Mouse (Mus musculus) neural tube, embryonic 15.5 days (tissue): ENCODE results near the gene Spef2. TPM values are rescaled to one million over a fixed set of nuclear protein-coding genes. Genes with fewer than 3 reads are reported as not detected.
"Not testable (repeated sequence)": the region's sequence is repeated elsewhere in the genome, so short reads cannot be mapped to it uniquely, and the experiment has no call there.

Experiments
- ATAC-seq: fragments of 200-750 bp; cut with Nextera tagmentation; 2 replicates; pipeline ENCODE4 v1.8.0; 2017; ENCODE audit warnings: mild to moderate bottlenecking, moderate TSS enrichment, moderate library complexity; ENCODE audit not compliant: low FRiP score
- H3K27ac ChIP-seq: fragments of 300-500 bp; sonication (generic); replicated peaks from 2 replicates; pipeline ENCODE4 v1.5.1; 2015; ENCODE audit warnings: mild to moderate bottlenecking, inconsistent platforms
- H3K27me3 ChIP-seq: fragments of 300-500 bp; sonication (generic); replicated peaks from 2 replicates; pipeline ENCODE4 v1.6.1; 2015; ENCODE audit warnings: inconsistent platforms
- H3K36me3 ChIP-seq: fragments of 300-500 bp; sonication (generic); 2 replicates; pipeline ENCODE4 v1.6.1; 2015; ENCODE audit warnings: inconsistent platforms
- H3K4me1 ChIP-seq: fragments of 300-500 bp; sonication (generic); 2 replicates; pipeline ENCODE4 v1.6.1; 2015; ENCODE audit warnings: inconsistent platforms
- H3K4me2 ChIP-seq: fragments of 300-500 bp; sonication (generic); 2 replicates; pipeline ENCODE4 v1.6.1; 2015; ENCODE audit warnings: inconsistent platforms, mild to moderate bottlenecking, moderate library complexity
- H3K4me3 ChIP-seq: fragments of 300-500 bp; sonication (generic); replicated peaks from 2 replicates; pipeline ENCODE4 v1.5.1; 2015; ENCODE audit warnings: mild to moderate bottlenecking, inconsistent platforms
- H3K9ac ChIP-seq: fragments of 300-500 bp; sonication (generic); replicated peaks from 2 replicates; pipeline ENCODE4 v1.6.1; 2015; ENCODE audit warnings: mild to moderate bottlenecking, inconsistent platforms
- H3K9me3 ChIP-seq: fragments of 300-500 bp; sonication (generic); replicated peaks from 2 replicates; pipeline ENCODE4 v1.6.1; 2016; ENCODE audit warnings: inconsistent platforms
- WGBS: fragments of 180-500 bp; shearing (Covaris S2); methylation state at CpG from one replicate; pipeline ENCODE4 v1.1.7; 2015; ENCODE audit warnings: mixed read lengths; 5-methylcytosine and 5-hydroxymethylcytosine counted together
- polyA plus RNA-seq: library from polyadenylated mRNA; unstranded; fragments of >200 nt; fragmentation: Nextera tagmentation; extraction: Ambion mirVana; gene quantifications from 2 replicates; pipeline ENCODE4 v1.2.1, GENCODE M21; 2015

The Spef2 gene
- polyA plus RNA-seq, 1 experiment from 2014 or later, result 1.0 TPM

GRCm38 (mm10) chr15:9713707-9714106 is 35.0 kb downstream of the Spef2 start:
- 91% methylated on average over 3 of the region's 3 CpGs for WGBS
- no peak overlapping the region for H3K27ac ChIP-seq
- H3K4me2 ChIP-seq, result no peak overlapping the region
- no peak for ATAC-seq
- no peak overlapping the region for H3K9ac ChIP-seq
- no peak overlapping the region for H3K4me3 ChIP-seq
- H3K4me1 ChIP-seq, result no peaks in the 10 kb centered on the region
- H3K9me3 ChIP-seq, result no peaks in the 10 kb centered on the region
- no peaks in the 10 kb centered on the region for H3K27me3 ChIP-seq
- no peaks in the 10 kb centered on the region for H3K36me3 ChIP-seq

DNA sequence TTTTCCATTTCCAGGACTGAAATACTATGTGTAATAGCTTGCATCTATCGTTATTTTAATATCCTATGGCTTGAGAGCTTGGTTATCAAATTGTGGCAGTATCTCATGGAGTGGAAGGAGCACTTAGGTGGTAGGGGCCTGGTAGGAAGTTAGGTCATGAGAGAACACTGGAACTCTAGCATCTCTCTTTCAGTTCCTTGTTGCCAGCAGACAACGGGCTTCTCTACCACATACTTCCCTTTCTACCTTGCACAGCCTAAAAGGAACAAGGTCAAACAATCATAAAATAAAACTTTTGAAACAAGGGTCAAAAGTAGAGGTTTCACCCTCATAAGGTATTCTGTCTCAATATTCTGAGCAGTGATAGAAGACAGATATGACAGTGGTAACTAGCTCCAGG is 38.3 kb downstream of the Spef2 start:
- Histone ChIP-seq H3K36me3 (no peaks in the 10 kb centered on the region), H3K9me3 (no peaks in the 10 kb centered on the region), H3K4me3 (no peak overlapping the region), H3K27me3 (no peaks in the 10 kb centered on the region), H3K27ac (no peak overlapping the region), H3K4me2 (no peak overlapping the region), H3K9ac (no peak overlapping the region), H3K4me1 (no peaks in the 10 kb centered on the region)
- WGBS, result 87% methylated on average over 2 of the region's 2 CpGs
- no peak for ATAC-seq

DNA sequence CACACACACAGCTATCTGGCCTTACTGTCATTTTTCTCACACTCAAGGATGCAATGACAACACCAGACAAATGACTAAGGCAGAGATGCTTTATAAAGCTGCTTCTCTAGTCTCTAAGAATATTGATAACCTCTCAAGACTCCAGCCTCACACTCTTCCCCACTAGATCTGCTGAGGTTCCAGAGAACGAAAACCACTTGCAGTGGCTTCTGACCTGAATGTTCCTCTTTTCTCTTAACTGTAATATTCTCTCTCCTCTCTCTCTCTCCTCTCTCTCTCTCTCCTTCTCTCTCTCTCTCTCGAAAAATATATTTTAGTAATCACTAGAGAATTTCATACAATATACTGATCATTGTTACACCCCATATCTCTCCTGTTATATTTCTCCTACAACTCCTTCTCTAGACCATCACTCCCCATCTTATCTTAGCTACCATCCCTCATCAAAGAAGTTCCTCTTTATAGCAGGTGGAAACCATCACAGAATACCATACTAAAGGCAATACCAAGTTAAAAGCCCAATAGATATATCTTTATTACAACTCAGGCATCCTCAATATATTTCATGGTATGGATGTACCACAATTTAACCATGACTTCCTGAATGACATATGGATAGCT is 42.7 kb downstream of the Spef2 start:
- H3K4me1 ChIP-seq, result no peaks in the 10 kb centered on the region
- no peaks in the 10 kb centered on the region for H3K9me3 ChIP-seq
- H3K4me3 ChIP-seq, result no peak overlapping the region
- no peaks in the 10 kb centered on the region for H3K27me3 ChIP-seq
- no peak overlapping the region for H3K27ac ChIP-seq
- H3K9ac ChIP-seq, result no peak overlapping the region
- 83% methylated on average over 2 of the region's 2 CpGs for WGBS
- no peaks in the 10 kb centered on the region for H3K36me3 ChIP-seq
- ATAC-seq, result no peak
- H3K4me2 ChIP-seq, result no peak overlapping the region

- Histone ChIP-seq H3K4me2 (no peak overlapping the region), H3K27me3 (no peaks in the 10 kb centered on the region), H3K9me3 (no peaks in the 10 kb centered on the region), H3K4me1 (no peaks in the 10 kb centered on the region), H3K4me3 (no peak overlapping the region), H3K9ac (no peak overlapping the region), H3K36me3 (no peaks in the 10 kb centered on the region), H3K27ac (no peak overlapping the region)
- no peak for ATAC-seq
These were observed 46.8 kb downstream of the Spef2 start for GRCm38 (mm10) chr15:9701845-9702244.

DNA sequence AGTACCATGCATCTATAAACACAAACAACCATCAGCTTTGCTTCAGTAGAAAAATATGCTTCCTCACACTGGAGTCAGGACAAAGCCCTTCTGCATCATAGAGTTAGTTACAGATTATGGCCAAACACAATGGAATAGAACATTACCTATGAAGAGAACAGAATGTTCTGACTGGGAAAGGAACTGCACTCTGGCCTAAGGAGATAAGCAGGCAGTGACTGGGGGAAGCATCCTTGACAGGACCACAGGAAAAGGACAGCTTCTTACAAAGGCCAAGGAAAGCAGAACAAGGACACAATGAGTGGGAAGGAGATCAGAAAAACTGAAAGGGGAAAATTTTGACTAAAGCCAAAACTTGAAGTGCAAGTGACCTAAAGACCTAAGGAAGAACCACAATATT is 56.9 kb downstream of the Spef2 start:
- Histone ChIP-seq H3K36me3 (no peaks in the 10 kb centered on the region), H3K9me3 (no peaks in the 10 kb centered on the region), H3K4me3 (no peak overlapping the region), H3K27ac (no peak overlapping the region), H3K9ac (no peak overlapping the region), H3K4me1 (no peaks in the 10 kb centered on the region), H3K27me3 (no peaks in the 10 kb centered on the region), H3K4me2 (no peak overlapping the region)
- ATAC-seq, result no peak

GRCm38 (mm10) chr15:9690845-9691244 is 57.8 kb downstream of the Spef2 start:
- no peaks in the 10 kb centered on the region for H3K36me3 ChIP-seq
- no peak for ATAC-seq
- no peaks in the 10 kb centered on the region for H3K27me3 ChIP-seq
- no peaks in the 10 kb centered on the region for H3K4me1 ChIP-seq
- no peak overlapping the region for H3K9ac ChIP-seq
- 91% methylated on average over 5 of the region's 5 CpGs for WGBS
- H3K4me3 ChIP-seq, result no peak overlapping the region
- no peak overlapping the region for H3K4me2 ChIP-seq
- H3K9me3 ChIP-seq, result no peaks in the 10 kb centered on the region
- no peak overlapping the region for H3K27ac ChIP-seq

GRCm38 (mm10) chr15:9690436-9690835 is 58.2 kb downstream of the Spef2 start:
- H3K9me3 ChIP-seq, result no peaks in the 10 kb centered on the region
- no peak overlapping the region for H3K27ac ChIP-seq
- H3K36me3 ChIP-seq, result no peaks in the 10 kb centered on the region
- no peak overlapping the region for H3K4me3 ChIP-seq
- ATAC-seq, result no peak
- no peak overlapping the region for H3K9ac ChIP-seq
- H3K4me1 ChIP-seq, result no peaks in the 10 kb centered on the region
- WGBS, result 72% methylated on average over 1 of the region's 1 CpGs
- H3K4me2 ChIP-seq, result no peak overlapping the region
- no peaks in the 10 kb centered on the region for H3K27me3 ChIP-seq

- WGBS, result 90% methylated on average over 4 of the region's 4 CpGs
- Histone ChIP-seq H3K9ac (no peak overlapping the region), H3K9me3 (no peaks in the 10 kb centered on the region), H3K36me3 (no peaks in the 10 kb centered on the region), H3K27ac (no peak overlapping the region), H3K4me3 (no peak overlapping the region), H3K27me3 (no peaks in the 10 kb centered on the region), H3K4me1 (no peaks in the 10 kb centered on the region), H3K4me2 (no peak overlapping the region)
- ATAC-seq, result no peak
These were observed 65.2 kb downstream of the Spef2 start for GRCm38 (mm10) chr15:9683485-9683884.

DNA sequence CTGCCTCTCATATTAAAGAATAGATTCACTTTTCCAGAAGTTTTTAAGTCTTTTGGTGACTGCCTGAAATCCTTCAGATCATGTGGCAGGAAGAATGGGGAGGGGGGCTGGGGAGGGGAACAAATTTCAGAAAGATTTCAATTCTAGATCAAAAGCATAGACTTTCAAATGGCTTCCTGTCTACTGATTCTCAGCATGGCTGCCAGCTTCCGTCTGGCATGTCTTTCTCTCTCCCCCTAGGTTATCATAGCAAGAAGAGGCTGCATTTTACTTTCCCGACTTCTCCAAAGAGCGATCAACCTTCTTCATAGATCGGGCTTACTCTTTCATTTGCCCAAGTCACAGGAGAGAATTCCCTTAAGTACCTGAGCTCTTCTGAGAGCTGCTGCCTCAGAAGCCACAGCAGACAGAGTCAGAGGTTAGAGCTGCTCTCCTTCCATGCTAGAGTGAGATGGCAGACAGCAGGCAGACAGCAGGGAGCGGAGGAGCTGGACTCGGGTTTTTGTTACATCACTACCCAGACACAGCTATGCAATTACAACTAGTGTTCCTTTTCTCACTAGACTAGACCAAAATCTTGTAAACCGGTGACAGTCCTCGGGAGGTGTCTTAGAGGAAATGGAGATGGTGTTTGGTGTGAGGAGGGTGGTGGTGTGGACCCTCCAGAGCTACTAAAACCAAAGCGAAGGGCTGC is 71.2 kb downstream of the Spef2 start:
- H3K27me3 ChIP-seq, result no peaks in the 10 kb centered on the region
- no peak for ATAC-seq
- 82% methylated on average over 9 of the region's 9 CpGs for WGBS
- no peaks in the 10 kb centered on the region for H3K36me3 ChIP-seq
- H3K27ac ChIP-seq, result no peak overlapping the region
- H3K4me3 ChIP-seq, result no peak overlapping the region
- H3K9ac ChIP-seq, result no peak overlapping the region
- no peaks in the 10 kb centered on the region for H3K4me1 ChIP-seq
- no peaks in the 10 kb centered on the region for H3K9me3 ChIP-seq
- no peak overlapping the region for H3K4me2 ChIP-seq

DNA sequence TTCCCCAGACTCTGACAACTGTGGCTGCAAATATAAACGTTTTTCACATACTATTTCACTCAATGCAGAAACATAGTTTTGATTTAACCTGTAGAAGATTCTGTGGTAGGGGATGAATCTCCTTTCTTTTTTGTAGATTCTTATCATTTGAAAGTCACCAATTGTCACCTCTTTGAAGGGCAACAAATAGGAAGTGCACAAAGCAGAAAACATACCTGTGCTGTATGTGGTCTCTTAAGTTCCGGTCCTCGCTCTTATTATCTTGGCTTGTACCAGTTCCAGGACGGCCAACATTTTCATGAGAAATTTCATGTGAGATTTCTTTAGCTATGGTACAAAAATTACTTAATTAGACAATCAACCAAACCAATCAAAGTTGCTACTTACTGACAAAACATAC is 80.1 kb downstream of the Spef2 start:
- Histone ChIP-seq H3K4me2 (no peak overlapping the region), H3K27ac (no peak overlapping the region), H3K36me3 (no peaks in the 10 kb centered on the region), H3K9ac (no peak overlapping the region), H3K4me1 (no peaks in the 10 kb centered on the region), H3K27me3 (no peaks in the 10 kb centered on the region), H3K4me3 (no peak overlapping the region), H3K9me3 (no peaks in the 10 kb centered on the region)
- ATAC-seq, result no peak
- 93% methylated on average over 4 of the region's 4 CpGs for WGBS

DNA sequence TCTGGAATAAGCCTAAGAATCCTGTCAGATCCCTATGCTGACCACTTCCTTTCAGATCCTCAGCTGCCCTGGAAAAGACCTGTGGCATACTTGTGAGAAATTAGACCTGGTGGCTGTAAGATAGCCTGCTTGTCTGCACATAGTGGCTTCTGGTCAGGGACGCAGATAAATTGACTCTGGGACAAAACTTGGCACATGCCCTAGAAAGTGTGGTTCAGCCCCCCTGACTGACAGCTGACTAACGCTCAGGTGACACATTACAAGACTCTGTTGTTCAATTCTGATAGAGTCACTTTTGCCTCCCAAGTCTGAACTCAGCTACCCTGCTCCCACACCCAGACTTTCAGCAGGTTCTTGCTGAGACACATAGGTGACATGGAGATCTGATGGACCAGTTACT is 83.7 kb downstream of the Spef2 start:
- H3K27me3 ChIP-seq, H3K4me2 ChIP-seq, H3K9me3 ChIP-seq, H3K4me3 ChIP-seq, H3K36me3 ChIP-seq, H3K9ac ChIP-seq, H3K4me1 ChIP-seq, ATAC-seq, H3K27ac ChIP-seq: not testable (repeated sequence)
- WGBS, result 93% methylated on average over 2 of the region's 2 CpGs

DNA sequence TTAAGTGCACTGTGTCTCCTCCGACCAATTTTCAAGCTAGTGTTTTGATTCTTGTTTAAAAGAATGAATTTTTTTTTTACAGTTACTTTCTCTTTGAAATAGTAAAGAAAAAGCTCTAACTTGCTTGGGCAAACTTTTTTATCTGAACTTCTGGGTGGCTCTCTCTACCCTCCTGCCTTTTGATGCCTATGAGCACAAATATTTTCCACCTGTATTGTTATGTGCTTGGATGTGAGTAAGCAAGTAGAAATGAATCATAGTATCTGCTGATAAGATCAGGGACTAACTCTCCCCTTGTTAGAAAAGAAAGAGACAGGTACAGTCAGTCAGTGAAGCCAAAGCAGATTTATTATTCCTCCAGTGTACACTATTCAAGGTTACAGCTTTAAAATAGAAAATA is 87.5 kb downstream of the Spef2 start:
- H3K9me3 ChIP-seq, result no peaks in the 10 kb centered on the region
- no peaks in the 10 kb centered on the region for H3K27me3 ChIP-seq
- no peaks in the 10 kb centered on the region for H3K4me1 ChIP-seq
- no peak overlapping the region for H3K27ac ChIP-seq
- no peak overlapping the region for H3K4me2 ChIP-seq
- WGBS, result 91% methylated on average over 1 of the region's 1 CpGs
- H3K9ac ChIP-seq, result no peak overlapping the region
- no peaks in the 10 kb centered on the region for H3K36me3 ChIP-seq
- no peak overlapping the region for H3K4me3 ChIP-seq
- ATAC-seq, result no peak
